Mouse (Mus musculus) 416B (cell line): ENCODE results near the gene Kif16b.
A peak's percentile ranks its signal among the peaks of the same experiment; 100 is the strongest.

ENCODE experiments used
- DNase-seq: peaks from one replicate; pipeline ENCODE4 v3.0.0; 2011; ENCODE audit warnings: low read depth

The Kif16b gene

GRCm38 (mm10) chr2:142648023-142648453, 253.3 kb downstream of the Kif16b start:
- DNase-seq = no peak

GRCm38 (mm10) chr2:142646863-142647262, 254.5 kb downstream of the Kif16b start:
- DNase-seq = no peak

GRCm38 (mm10) chr2:142641766-142642165, 259.6 kb downstream of the Kif16b start:
- no peak for DNase-seq

DNA sequence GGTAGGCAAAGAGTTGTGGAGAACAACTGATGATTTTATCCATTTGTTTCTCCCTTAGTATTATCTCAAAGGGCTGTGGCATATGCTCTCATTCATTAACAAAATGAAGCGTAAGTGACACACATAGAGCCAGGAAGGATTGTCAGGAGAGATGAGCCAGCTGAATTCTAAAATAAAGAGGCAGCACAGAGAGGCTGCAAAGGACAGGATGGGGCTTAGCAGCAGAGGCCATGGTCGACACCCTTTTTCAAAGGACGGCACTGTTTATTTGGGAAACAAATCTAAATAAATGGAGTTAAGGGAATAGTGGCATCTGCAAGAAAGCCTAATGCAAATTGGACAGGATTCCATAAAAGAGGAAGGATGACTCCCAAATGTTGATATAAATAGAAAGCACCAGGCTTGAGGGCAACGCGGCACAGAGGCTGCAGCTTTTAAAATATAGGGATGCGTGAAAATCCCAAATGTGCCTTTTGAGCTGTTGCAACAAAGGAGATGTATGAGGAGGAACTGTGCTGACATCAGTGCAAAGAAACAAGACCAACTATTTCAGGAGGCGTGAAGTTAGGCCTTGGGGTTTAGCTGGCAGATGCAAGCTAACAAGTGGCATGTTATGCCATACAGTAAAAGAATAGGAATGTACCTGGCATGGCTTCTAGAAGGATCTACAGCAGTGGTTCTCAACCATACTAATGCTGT, 265.6 kb downstream of the Kif16b start:
- DNase-seq = no peak

- no peak for DNase-seq
Observed at GRCm38 (mm10) chr2:142633996-142634559, 267.3 kb downstream of the Kif16b start.

DNA sequence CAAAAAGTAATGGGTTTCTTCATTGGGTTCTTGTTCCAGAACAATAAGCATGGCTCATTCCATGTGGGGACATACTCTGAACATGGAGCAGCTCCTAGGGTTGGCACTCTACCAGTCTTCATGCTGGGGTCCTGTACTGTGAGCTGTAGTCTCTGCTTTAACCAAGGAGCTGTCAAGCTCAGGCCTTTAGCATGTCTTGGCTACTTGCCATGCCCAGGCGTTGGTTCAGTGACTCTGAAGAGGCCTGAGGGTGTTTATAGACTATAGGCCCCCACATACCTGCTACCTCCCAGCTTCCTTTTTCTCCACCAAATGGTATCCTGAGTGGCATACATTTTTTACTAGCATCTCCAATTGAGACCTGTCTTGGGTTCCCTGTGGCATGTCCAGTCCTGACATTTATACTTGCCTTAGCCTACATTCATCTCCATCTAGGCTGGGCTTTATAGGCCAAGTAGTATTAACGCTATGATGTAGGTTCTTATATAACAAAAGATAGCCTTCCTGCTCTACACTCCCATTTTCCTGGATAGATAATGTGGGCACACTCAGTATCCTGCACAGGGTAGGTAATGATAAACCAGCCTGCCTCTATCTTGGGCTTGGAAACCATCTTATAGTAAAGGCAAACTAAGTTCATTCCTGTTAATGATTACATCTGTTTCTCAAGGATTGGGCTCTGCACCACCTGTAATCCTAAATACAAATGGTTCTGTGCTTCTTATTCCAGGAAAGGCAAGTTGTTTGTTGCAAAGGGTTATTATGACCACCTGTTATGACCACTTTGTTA, 271.6 kb downstream of the Kif16b start:
- DNase-seq = no peak

- DNase-seq = no peak
Observed at GRCm38 (mm10) chr2:142625756-142626155, 275.6 kb downstream of the Kif16b start.

DNA sequence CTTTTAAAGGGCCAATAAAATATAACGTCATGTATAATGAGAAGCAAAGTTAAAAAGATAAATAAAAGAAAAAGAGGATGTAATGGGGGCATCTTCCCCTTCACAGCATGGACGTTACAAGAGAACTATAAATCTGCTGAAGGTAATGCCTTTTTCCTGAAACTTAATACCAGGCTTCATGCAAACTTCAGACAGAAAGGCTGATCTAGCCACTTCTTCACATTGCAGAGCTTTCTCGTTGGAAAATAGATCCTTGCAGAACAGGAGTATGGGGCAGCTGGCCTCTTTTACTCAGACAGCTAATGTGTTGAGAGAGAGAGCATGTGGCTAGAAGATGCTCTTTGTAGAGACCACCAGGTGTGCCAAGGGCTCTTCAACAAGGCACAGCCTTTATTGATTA, 276.2 kb downstream of the Kif16b start:
- DNase-seq = no peak

GRCm38 (mm10) chr2:142624254-142624653, 277.1 kb downstream of the Kif16b start:
- DNase-seq = no peak

DNA sequence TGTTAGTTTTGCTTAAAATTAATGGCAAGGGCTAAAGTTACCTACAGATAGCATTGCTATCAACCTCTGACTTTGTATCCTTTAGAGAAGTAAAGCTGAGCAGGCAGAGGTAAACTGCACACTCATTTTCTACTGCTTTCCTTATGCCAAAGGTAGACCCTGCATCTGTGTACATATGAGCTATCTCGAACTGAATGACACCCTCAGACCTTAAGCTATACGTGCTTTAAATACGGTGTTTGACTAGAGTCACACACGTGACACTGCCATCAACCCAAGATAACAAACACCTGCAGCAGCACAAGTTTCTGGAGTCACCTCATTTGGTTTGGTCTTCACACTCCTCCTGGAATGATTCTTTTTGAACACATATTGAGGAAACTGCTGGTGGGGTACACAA, 280.2 kb downstream of the Kif16b start:
- DNase-seq = no peak

DNA sequence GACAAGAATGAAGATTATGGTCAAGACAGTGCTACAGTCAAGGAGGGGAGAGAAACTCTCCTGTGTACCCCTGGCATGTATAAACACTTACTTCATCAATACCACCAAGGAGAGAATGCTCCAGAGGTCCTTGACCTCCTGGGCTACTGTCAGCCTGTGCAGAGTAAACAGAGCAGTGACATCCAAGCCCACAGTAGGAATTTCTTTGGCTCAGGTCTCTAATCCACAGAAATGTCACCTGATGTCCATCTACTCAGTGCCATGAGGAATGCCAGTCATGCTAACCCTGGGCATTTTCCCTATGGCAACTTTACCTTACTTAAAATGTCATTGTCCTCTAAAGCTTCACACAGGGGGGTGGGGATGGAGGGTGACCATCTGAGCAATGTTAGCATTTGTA, 281.4 kb downstream of the Kif16b start:
- DNase-seq = no peak

- DNase-seq = no peak
Observed at GRCm38 (mm10) chr2:142614535-142614934, 286.8 kb downstream of the Kif16b start.

- no peak for DNase-seq
Observed at GRCm38 (mm10) chr2:142612359-142612953, 288.9 kb downstream of the Kif16b start.

- peak; percentile 37 for DNase-seq
Observed at GRCm38 (mm10) chr2:142611113-142611512, 290.2 kb downstream of the Kif16b start.

GRCm38 (mm10) chr2:142610206-142610605, 291.1 kb downstream of the Kif16b start:
- no peak for DNase-seq

- DNase-seq = no peak
Observed at GRCm38 (mm10) chr2:142608778-142609177, 292.6 kb downstream of the Kif16b start.

DNA sequence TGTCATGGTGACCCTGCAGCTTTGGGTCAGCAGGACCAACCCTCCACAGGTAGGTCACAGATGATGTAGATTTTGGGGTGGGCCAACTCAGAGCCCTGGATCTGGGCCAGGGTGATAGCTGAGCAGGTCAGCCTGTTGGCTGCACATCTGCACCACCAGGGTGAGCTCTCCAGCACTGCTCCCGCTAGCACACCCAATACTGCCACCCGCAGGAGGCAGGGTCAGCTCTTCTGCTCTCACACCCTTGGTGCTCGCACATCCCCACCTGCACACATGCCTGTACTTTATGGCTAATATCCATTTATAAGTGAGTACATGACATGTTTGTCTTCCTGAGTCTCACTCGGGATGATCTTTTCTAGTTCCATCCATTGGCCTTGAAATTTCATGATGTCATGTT, 296.6 kb downstream of the Kif16b start:
- DNase-seq = peak; percentile 26

- no peak for DNase-seq
Observed at GRCm38 (mm10) chr2:142603210-142603609, 298.1 kb downstream of the Kif16b start.

- no peak for DNase-seq
Observed at GRCm38 (mm10) chr2:142599235-142599634, 302.1 kb downstream of the Kif16b start.

GRCm38 (mm10) chr2:142596176-142597170, 304.9 kb downstream of the Kif16b start:
- no peak for DNase-seq

DNA sequence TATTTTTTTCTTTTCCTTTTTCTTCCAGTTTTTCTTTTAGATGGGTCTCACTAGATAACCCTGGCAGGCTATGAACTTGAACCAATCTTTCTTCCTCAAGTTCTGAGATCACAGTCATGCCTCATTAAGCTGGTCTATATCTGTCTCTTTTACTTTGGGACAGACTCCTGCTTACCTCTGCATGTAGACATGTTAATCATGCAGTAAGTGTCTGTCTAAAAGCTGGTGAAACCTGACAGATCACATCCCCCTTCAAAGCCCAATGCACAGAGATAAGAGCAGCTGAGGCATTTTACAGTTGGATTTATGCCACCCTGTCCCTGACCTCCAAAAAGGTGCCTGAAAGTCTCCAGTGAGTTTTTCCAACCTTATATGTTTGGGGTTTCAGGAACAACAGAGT, 310.4 kb downstream of the Kif16b start:
- DNase-seq = no peak
